Mouse (Mus musculus): Measurements from ENCODE around the gene Lrr1. TPM values are rescaled to one million over a fixed set of nuclear protein-coding genes. Genes with fewer than 3 reads are reported as not detected.

Lrr1 gene
- polyA plus RNA-seq, 1 experiment = 2.3 TPM

DNA sequence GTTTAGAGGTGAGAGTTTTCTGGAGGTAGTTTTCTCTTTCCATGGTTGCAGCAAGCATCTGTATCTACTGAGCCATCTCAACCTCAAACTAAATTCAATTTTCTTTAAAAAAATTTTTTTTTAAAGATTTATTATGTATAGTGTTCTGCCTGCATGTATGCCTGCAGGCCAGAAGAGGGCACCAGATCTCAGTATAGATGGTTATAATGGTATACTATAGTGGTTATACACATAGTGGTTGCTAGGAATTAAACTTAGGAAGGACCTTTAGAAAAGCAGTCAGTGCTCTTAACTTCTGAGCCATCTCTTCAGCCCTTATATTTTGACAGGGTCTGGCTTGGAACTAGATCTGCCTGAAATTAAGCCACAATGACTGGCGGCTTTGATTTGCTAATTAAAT lies 21.9 kb downstream of the Lrr1 start:
- Histone ChIP-seq H3K4me1 (ENCODE audit: control insufficient read depth, insufficient read depth, low read length) (no peaks in the 10 kb centered on the region; the same call in 1 of the 2 replicates), H3K4me3 (ENCODE audit: control insufficient read depth, low read depth, low read length) (no peak overlapping the region), H3K27ac (ENCODE audit: control insufficient read depth, insufficient read depth, low read depth, low read length) (no peak overlapping the region), H3K27me3 (ENCODE audit: control insufficient read depth, insufficient read depth, low read length) (no peaks in the 10 kb centered on the region), H3K36me3 (ENCODE audit: control insufficient read depth, insufficient read depth, low read length) (no peaks in the 10 kb centered on the region; the same call in 1 of the 2 replicates)
- TF ChIP-seq CTCF (IDR thresholded peaks at IDR 0.05; ENCODE audit: control insufficient read depth, insufficient read depth, insufficient replicate concordance, low read depth, low read length) (no peak), POLR2A (IDR thresholded peaks at IDR 0.05; ENCODE audit: control insufficient read depth, low read depth, low read length) (no peak)

- Histone ChIP-seq H3K4me3 (ENCODE audit: control insufficient read depth, low read depth, low read length) (no peak overlapping the region), H3K4me1 (ENCODE audit: control insufficient read depth, insufficient read depth, low read length) (no peaks in the 10 kb centered on the region; the same call in 1 of the 2 replicates), H3K27ac (ENCODE audit: control insufficient read depth, insufficient read depth, low read depth, low read length) (no peak overlapping the region), H3K36me3 (ENCODE audit: control insufficient read depth, insufficient read depth, low read length) (no peaks in the 10 kb centered on the region; the same call in 1 of the 2 replicates), H3K27me3 (ENCODE audit: control insufficient read depth, insufficient read depth, low read length) (no peaks in the 10 kb centered on the region)
- TF ChIP-seq CTCF (IDR thresholded peaks at IDR 0.05; ENCODE audit: control insufficient read depth, insufficient read depth, insufficient replicate concordance, low read depth, low read length) (no peak), POLR2A (IDR thresholded peaks at IDR 0.05; ENCODE audit: control insufficient read depth, low read depth, low read length) (no peak)
Measured at GRCm38 (mm10) chr12:69191396-69191795, 22.8 kb downstream of the Lrr1 start.

GRCm38 (mm10) chr12:69192637-69193036 lies 24.0 kb downstream of the Lrr1 start:
- no peak overlapping the region for H3K4me3 ChIP-seq (ENCODE audit: control insufficient read depth, low read depth, low read length)
- no peaks in the 10 kb centered on the region; the same call in 1 of the 2 replicates for H3K36me3 ChIP-seq (ENCODE audit: control insufficient read depth, insufficient read depth, low read length)
- TF ChIP-seq POLR2A (IDR thresholded peaks at IDR 0.05; ENCODE audit: control insufficient read depth, low read depth, low read length) (no peak), CTCF (IDR thresholded peaks at IDR 0.05; ENCODE audit: control insufficient read depth, insufficient read depth, insufficient replicate concordance, low read depth, low read length) (no peak)
- H3K27ac ChIP-seq (ENCODE audit: control insufficient read depth, insufficient read depth, low read depth, low read length) = no peak overlapping the region
- H3K27me3 ChIP-seq (ENCODE audit: control insufficient read depth, insufficient read depth, low read length) = no peaks in the 10 kb centered on the region
- H3K4me1 ChIP-seq (ENCODE audit: control insufficient read depth, insufficient read depth, low read length) = no peaks in the 10 kb centered on the region; the same call in 1 of the 2 replicates

- no peaks in the 10 kb centered on the region; the same call in 1 of the 2 replicates for H3K36me3 ChIP-seq (ENCODE audit: control insufficient read depth, insufficient read depth, low read length)
- peaks cover 4% of the 10 kb centered on the region for H3K4me1 ChIP-seq (ENCODE audit: control insufficient read depth, insufficient read depth, low read length)
- TF ChIP-seq POLR2A (IDR thresholded peaks at IDR 0.05; ENCODE audit: control insufficient read depth, low read depth, low read length) (peak; percentile 47; the same call in 1 of the 2 replicates), CTCF (IDR thresholded peaks at IDR 0.05; ENCODE audit: control insufficient read depth, insufficient read depth, insufficient replicate concordance, low read depth, low read length) (no peak)
- no peaks in the 10 kb centered on the region for H3K27me3 ChIP-seq (ENCODE audit: control insufficient read depth, insufficient read depth, low read length)
- H3K4me3 ChIP-seq (ENCODE audit: control insufficient read depth, low read depth, low read length) = peak within 1 kb of the TSS; percentile 92
- H3K27ac ChIP-seq (ENCODE audit: control insufficient read depth, insufficient read depth, low read depth, low read length) = peak within 1 kb of the TSS; percentile 98
Measured at GRCm38 (mm10) chr12:69196444-69197377, 28.1 kb downstream of the Lrr1 start, which contains the start of gene Gm49383. TSS of gene Gm49383 (minus strand) at chr12:69197104.

- H3K4me3 ChIP-seq (ENCODE audit: control insufficient read depth, low read depth, low read length) = peak overlapping the region; percentile 92
- peak overlapping the region; percentile 98 for H3K27ac ChIP-seq (ENCODE audit: control insufficient read depth, insufficient read depth, low read depth, low read length)
- peaks cover 4% of the 10 kb centered on the region for H3K4me1 ChIP-seq (ENCODE audit: control insufficient read depth, insufficient read depth, low read length)
- no peaks in the 10 kb centered on the region for H3K27me3 ChIP-seq (ENCODE audit: control insufficient read depth, insufficient read depth, low read length)
- no peak for TF ChIP-seq CTCF (IDR thresholded peaks at IDR 0.05; ENCODE audit: control insufficient read depth, insufficient read depth, insufficient replicate concordance, low read depth, low read length)
- TF ChIP-seq POLR2A (IDR thresholded peaks at IDR 0.05; ENCODE audit: control insufficient read depth, low read depth, low read length) = peak; percentile 34; the same call in 1 of the 2 replicates
- no peaks in the 10 kb centered on the region; the same call in 1 of the 2 replicates for H3K36me3 ChIP-seq (ENCODE audit: control insufficient read depth, insufficient read depth, low read length)
Measured at GRCm38 (mm10) chr12:69197378-69198163, 29.0 kb downstream of the Lrr1 start.

GRCm38 (mm10) chr12:69198164-69198535 lies 29.5 kb downstream of the Lrr1 start, which contains the start of gene Dnaaf2:
TSS of gene Dnaaf2 (minus strand) at chr12:69198429.
- H3K4me3 ChIP-seq (ENCODE audit: control insufficient read depth, low read depth, low read length) = peak within 1 kb of the TSS; percentile 92
- H3K36me3 ChIP-seq (ENCODE audit: control insufficient read depth, insufficient read depth, low read length) = no peaks in the 10 kb centered on the region; the same call in 1 of the 2 replicates
- H3K27ac ChIP-seq (ENCODE audit: control insufficient read depth, insufficient read depth, low read depth, low read length) = peak within 1 kb of the TSS; percentile 98
- TF ChIP-seq POLR2A (IDR thresholded peaks at IDR 0.05; ENCODE audit: control insufficient read depth, low read depth, low read length) (peak; percentile 76; the same call in 1 of the 2 replicates), CTCF (IDR thresholded peaks at IDR 0.05; ENCODE audit: control insufficient read depth, insufficient read depth, insufficient replicate concordance, low read depth, low read length) (no peak)
- H3K27me3 ChIP-seq (ENCODE audit: control insufficient read depth, insufficient read depth, low read length) = no peaks in the 10 kb centered on the region
- H3K4me1 ChIP-seq (ENCODE audit: control insufficient read depth, insufficient read depth, low read length) = peaks cover 4% of the 10 kb centered on the region
